Mouse (Mus musculus) heart, embryonic 15.5 days (tissue): ENCODE data around the gene Cklf. TPM values are rescaled to one million over a fixed set of nuclear protein-coding genes. Genes with fewer than 3 reads are reported as not detected.

Experiments
- polyA plus RNA-seq: library from polyadenylated mRNA; unstranded; fragments of >200 nt; fragmentation: Nextera tagmentation; extraction: Ambion mirVana; gene quantifications from 2 replicates; pipeline ENCODE4 v1.2.1, GENCODE M21; 2015

Gene Cklf
- polyA plus RNA-seq, 1 experiment from 2014 or later, result 23.7 TPM

Other genes starting within 250 kb of the Cklf start
- gene Cdh5, start 149.2 kb upstream of the Cklf start, polyA plus RNA-seq, result 45.9 and 54.5 TPM in 2 replicates
- 0.84 and 1.2 TPM in 2 replicates for gene Bean1, start 80.4 kb upstream of the Cklf start, polyA plus RNA-seq
- 10.5 and 13.4 TPM in 2 replicates for gene Tk2, start 2.3 kb upstream of the Cklf start, polyA plus RNA-seq
- gene Cmtm2a, start 42.3 kb downstream of the Cklf start, polyA plus RNA-seq, result not detected in 2 replicates
- not detected in 2 replicates for gene Gm45711, start 59.2 kb downstream of the Cklf start, polyA plus RNA-seq
- not detected in 2 replicates for gene Cmtm1, start 59.3 kb downstream of the Cklf start, polyA plus RNA-seq
- not detected in 2 replicates for gene Gm11020, start 70.7 kb downstream of the Cklf start, polyA plus RNA-seq
- gene Cmtm2b, start 71.4 kb downstream of the Cklf start, polyA plus RNA-seq, result not detected in 2 replicates
- 82.3 and 90.3 TPM in 2 replicates for gene Cmtm3, start 88.5 kb downstream of the Cklf start, polyA plus RNA-seq
- gene Cmtm4, start 144.9 kb downstream of the Cklf start, polyA plus RNA-seq, result 1.3 and 1.5 TPM in 2 replicates
- gene Dync1li2, start 192.2 kb downstream of the Cklf start, polyA plus RNA-seq, result 50.4 and 52.4 TPM in 2 replicates